Mouse (Mus musculus) A20 (cell line): Measurements from ENCODE around the gene Epop.

ENCODE experiments used
- DNase-seq: peaks from one replicate; pipeline ENCODE4 v3.0.0-alpha.2; 2011; ENCODE audit warnings: low read depth, low spot score

Epop gene

DNA sequence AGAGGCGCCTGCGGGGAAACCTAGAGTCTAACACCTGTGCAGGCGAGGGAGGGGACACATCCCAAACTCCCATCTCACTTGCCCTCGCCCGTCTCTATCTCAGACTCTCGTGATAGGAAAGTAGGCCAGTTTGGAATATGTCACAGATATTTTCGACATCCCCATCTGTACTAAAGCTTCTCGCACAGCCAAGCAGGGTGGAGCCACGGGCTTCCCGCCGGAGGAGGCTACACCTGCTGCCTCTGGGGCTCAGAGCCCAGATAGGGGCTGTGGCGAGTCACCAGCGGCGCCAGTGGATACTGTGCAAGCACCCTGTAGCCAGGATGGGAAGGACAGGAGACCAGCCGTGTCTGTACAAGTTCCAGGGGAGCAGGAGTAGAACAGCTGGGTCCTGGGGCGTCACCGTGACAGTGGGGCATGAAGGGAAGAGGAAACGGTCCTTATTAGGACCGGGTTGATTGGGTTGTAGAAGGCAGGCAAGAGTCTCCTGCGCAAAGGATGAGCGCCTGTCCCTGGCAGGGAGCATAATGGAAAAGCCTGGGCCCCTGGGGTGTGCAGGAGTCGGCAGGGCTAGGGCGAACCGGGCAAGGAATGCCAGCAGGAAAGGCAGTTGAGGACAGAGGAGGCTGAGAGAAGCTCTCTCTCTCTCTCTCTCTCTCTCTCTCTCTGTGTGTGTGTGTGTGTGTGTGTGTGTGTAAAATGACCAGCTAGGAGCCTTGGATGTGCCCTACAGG lies 39.1 kb downstream of the Epop start:
- DNase-seq: no peak

DNA sequence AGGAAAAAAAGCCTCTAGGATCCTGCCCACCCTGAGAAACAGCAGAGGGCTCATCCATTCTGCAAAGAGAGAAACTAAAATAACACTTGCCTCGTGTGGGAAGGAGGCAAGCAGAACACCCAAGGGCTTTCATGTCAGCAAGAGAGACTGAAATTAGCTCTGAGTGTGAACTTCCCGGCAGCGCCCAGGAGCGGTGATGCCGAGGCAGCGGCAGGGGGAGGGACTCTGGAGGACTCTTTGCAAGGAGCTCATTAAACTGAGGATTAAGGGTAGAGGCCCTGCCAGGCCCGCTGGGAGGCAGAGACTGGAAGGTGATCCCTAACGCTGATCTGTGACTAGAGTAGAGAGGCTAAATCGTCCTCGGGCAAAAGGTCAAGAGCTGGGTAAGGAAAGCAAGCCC lies 40.3 kb downstream of the Epop start:
- no peak for DNase-seq

DNA sequence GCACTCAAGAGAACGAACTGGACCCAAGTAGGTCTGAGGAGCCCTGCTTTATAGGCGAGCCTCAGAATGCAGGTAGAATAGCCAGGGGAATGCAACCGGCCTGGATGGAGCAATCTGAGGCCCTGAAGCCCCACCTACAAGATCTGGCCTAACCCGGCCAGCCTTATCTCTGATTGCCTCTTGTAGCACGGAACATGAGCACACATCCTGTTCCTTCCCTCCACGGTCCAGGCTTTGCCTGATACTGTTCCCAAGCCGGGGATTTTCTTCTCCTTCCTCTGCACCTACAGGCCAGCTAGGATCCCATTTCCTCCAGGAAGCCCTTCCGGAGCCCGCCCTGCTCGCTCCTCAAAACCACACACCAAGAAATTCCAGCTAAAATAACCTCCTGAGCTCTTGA lies 43.6 kb downstream of the Epop start:
- no peak for DNase-seq

DNA sequence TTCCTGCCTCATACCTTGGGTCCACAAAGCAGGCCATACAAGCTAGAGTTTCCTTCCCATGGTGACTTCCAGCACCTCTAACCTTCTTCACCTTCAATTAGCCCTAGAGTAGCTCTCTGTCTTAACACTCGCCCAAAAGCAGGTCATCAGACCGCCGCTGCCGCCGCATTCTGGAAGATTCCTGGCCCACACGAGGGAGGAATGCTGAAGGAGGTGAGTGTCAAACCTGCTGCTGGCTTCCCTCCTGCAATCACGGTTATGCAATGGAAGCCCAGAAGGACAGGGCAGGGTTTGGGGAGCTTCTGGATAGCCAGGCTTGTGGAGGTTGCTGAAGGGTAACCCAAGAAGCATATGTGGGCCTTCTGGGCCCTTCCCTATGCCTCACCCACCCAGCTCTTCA lies 45.0 kb downstream of the Epop start:
- no peak for DNase-seq

DNA sequence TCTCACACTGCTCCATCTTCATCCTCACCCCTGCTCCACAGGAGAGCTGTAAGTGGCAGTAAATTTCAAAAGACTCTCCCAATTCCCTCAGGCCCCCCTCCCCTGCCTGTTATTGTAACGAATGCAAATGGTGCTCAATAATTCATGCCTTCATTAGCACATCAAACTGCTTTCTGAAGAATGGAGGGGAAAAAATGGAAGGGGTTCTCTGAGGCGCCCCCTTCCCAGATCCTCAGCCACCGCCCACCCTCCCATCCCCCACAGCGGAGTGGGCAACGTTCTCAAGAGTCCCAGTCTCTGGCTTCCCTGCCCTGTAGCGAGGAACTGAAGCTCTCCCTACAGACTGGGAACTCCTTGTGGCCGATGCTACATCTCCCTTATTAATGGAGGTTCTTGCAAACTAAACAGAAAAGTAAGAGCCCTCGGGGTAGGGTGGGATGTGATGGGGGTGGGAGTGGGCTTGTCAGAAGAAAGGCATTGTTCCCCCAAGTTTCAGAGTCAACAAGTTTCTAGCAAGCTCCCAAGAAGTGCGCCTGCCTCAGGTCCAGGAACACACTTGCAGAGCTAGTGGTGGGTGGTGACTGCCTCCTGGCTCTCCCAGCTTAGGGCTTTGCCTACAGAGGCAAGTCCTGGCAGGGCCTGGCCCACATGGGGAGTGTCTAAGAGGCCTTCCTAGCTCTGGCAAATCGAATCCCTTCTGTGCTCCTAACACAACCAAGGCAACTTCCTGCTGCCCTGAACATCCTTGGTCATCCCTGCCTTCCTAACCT lies 50.2 kb downstream of the Epop start:
- no peak for DNase-seq

DNA sequence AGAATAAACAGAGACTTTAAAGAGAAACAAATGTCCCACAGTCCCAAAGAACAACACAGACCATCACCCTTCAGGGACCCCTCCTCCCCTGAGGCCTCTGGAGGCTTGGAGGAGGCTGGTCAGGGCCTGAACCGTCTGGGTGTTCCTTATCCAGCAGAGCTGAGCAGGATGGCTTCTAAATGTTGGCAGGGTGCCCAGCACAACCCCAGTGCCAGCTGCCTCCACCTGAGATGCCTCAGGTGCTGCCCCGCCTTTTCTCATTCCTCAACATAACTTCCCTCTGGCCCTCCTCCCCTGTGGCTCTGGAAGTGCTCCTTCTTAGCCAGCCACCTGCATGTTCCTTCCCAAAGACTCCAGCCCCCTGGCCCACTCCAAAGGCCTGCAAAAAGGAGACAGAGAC lies 51.2 kb downstream of the Epop start:
- no peak for DNase-seq
